Mouse (Mus musculus) ES-E14 (cell line): ENCODE results near the gene Gm17509. TPM values are rescaled to one million over a fixed set of nuclear protein-coding genes. Genes with fewer than 3 reads are reported as not detected.

ENCODE experiments used
- DNase-seq: peaks from one replicate; pipeline ENCODE4 v3.0.0-alpha.2; 2013; ENCODE audit warnings: low read depth, low spot score
- H3K27ac ChIP-seq: 2 replicates; pipeline ENCODE4 v1.5.1; 2012; ENCODE audit warnings: low read depth, mild to moderate bottlenecking, low read length, moderate library complexity, mixed read lengths; ENCODE audit not compliant: poor library complexity, insufficient read depth, severe bottlenecking
- H3K36me3 ChIP-seq: 2 replicates; pipeline ENCODE4 v1.6.1; 2012; ENCODE audit warnings: mild to moderate bottlenecking, low read length, moderate library complexity, mixed read lengths; ENCODE audit not compliant: control insufficient read depth, poor library complexity, insufficient read depth, severe bottlenecking
- H3K4me1 ChIP-seq, 2 experiments: fragments of 150-350 bp in 1 of 2; sonication (generic) in 1 of 2; 2 replicates each; pipeline ENCODE4 v1.6.1; 2012; ENCODE audit warnings: low read length in 2 of 2, mild to moderate bottlenecking in 1 of 2, mixed read lengths in 1 of 2; ENCODE audit not compliant: control insufficient read depth in 2 of 2, insufficient read depth in 2 of 2, poor library complexity in 1 of 2
- H3K4me3 ChIP-seq, 2 experiments: fragments of 150-350 bp in 1 of 2; sonication (generic) in 1 of 2; 2 replicates each; pipeline ENCODE4 v1.5.1; 2012; ENCODE audit warnings: low read length in 2 of 2, low read depth in 1 of 2, mild to moderate bottlenecking in 1 of 2, mixed read lengths in 1 of 2; ENCODE audit not compliant: insufficient read depth in 1 of 2, poor library complexity in 1 of 2, severe bottlenecking in 1 of 2
- H3K9ac ChIP-seq: 2 replicates; pipeline ENCODE4 v1.6.1; 2012; ENCODE audit warnings: low read depth, mild to moderate bottlenecking, low read length, mixed read lengths; ENCODE audit not compliant: poor library complexity, insufficient read depth, severe bottlenecking
- H3K9me3 ChIP-seq: fragments of 150-350 bp; sonication (generic); 2 replicates; pipeline ENCODE4 v1.6.1; 2012; ENCODE audit warnings: low read depth, mild to moderate bottlenecking, low read length; ENCODE audit not compliant: control insufficient read depth, insufficient read depth
- CHD2 ChIP-seq: IDR thresholded peaks from 2 replicates; pipeline ENCODE4 v1.6.1; 2014; ENCODE audit warnings: mild to moderate bottlenecking, low read depth, low read length, inconsistent platforms
- HCFC1 ChIP-seq: IDR thresholded peaks from 2 replicates; pipeline ENCODE4 v1.6.1; 2012; ENCODE audit warnings: low read length, inconsistent platforms, borderline replicate concordance; ENCODE audit not compliant: insufficient read depth
- MAFK ChIP-seq: IDR thresholded peaks from 2 replicates; pipeline ENCODE4 v1.6.1; 2014; ENCODE audit warnings: mild to moderate bottlenecking, low read depth, low read length, inconsistent platforms; ENCODE audit not compliant: insufficient read depth
- ZC3H11A ChIP-seq: IDR thresholded peaks from 2 replicates; pipeline ENCODE4 v1.6.1; 2012; ENCODE audit warnings: low read depth, mild to moderate bottlenecking, inconsistent platforms, low read length, borderline replicate concordance
- ZNF384 ChIP-seq: IDR thresholded peaks from 2 replicates; pipeline ENCODE4 v1.6.1; 2012; ENCODE audit warnings: low read depth, low read length, inconsistent platforms
- in situ Hi-C, 2 experiments: fragments of 600-800 bp; cut with MboI; formaldehyde crosslinking; loops; one replicate each; pipeline ENCODE4 v1.15.1; 2025; ENCODE audit warnings: low sequenced_read_pairs in 2 of 2, inconsistent platforms in 1 of 2; ENCODE audit not compliant: unreplicated experiment in 2 of 2
- total RNA-seq: library from RNA; depleted of rRNA; stranded (reverse); fragments of 300-350 nt; gene quantifications from 2 replicates; pipeline ENCODE4 v1.2.3, GENCODE M21; 2012

Gm17509 gene
- total RNA-seq, 1 experiment, result 1.3 TPM

DNA sequence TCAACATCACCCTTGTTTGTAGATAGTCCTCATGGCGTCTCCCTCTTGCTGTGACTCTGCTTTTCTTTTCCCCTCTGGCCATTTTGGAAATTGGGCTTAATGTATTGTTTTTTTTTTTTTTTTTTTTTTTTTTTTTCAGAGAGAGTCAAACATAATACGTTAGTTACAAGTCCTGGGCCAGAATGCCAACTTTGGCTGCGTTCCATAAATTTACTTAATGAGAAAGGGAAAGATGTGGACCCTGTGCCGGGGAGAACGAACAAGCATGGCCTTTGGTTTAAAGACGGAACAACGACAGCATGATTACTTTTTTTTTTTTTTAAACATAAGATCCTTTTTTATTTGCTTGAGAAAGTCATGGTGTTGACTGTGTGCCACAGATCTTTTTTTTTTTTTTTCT is 13.6 kb upstream of the Gm17509 start:
- no peak for TF ChIP-seq HCFC1
- no peak for TF ChIP-seq ZC3H11A
- TF ChIP-seq MAFK, result no peak
- no peak for TF ChIP-seq CHD2
- Histone ChIP-seq H3K9me3 (no peaks in the 10 kb centered on the region), H3K36me3 (peaks cover 14% of the 10 kb centered on the region; the same call in 1 of the 2 replicates), H3K4me3 (no peak overlapping the region), H3K9ac (no peak overlapping the region), H3K4me1 (peaks cover 2 to 16% of the 10 kb centered on the region in 2 experiments; a peak in 3 of 4 replicates), H3K27ac (no peak overlapping the region)
- in situ Hi-C loops, result no loop called here
- no peak for DNase-seq

DNA sequence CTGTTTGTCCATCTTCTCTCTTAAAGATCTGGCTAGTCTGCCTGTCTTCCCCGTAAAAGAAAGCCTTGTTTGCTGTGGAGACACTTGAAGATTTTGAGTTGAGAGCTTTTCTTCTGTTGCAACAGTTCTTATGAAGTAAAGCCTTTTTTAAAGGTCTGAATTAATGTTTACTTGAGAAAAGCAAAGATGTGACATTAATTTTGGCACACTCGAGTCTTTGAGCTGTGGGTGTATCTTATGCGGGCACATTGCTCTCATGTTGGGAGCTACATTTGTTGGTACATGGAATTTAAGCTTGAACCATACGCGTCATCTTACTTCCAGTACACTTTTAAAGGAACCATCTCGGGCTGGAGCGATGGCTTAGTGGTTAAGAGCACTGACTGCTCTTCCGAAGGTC is 12.9 kb upstream of the Gm17509 start:
- DNase-seq, result no peak
- in situ Hi-C loops, result no loop called here
- H3K4me3 ChIP-seq, result no peak overlapping the region
- TF ChIP-seq HCFC1 (no peak), MAFK (no peak), ZC3H11A (no peak), CHD2 (no peak), ZNF384 (no peak)
- H3K9me3 ChIP-seq, result no peaks in the 10 kb centered on the region
- no peak overlapping the region for H3K9ac ChIP-seq
- peaks cover 15% of the 10 kb centered on the region; the same call in 1 of the 2 replicates for H3K36me3 ChIP-seq
- H3K4me1 ChIP-seq, result peaks cover 2 to 15% of the 10 kb centered on the region in 2 experiments; a peak in 3 of 4 replicates
- no peak overlapping the region for H3K27ac ChIP-seq

DNA sequence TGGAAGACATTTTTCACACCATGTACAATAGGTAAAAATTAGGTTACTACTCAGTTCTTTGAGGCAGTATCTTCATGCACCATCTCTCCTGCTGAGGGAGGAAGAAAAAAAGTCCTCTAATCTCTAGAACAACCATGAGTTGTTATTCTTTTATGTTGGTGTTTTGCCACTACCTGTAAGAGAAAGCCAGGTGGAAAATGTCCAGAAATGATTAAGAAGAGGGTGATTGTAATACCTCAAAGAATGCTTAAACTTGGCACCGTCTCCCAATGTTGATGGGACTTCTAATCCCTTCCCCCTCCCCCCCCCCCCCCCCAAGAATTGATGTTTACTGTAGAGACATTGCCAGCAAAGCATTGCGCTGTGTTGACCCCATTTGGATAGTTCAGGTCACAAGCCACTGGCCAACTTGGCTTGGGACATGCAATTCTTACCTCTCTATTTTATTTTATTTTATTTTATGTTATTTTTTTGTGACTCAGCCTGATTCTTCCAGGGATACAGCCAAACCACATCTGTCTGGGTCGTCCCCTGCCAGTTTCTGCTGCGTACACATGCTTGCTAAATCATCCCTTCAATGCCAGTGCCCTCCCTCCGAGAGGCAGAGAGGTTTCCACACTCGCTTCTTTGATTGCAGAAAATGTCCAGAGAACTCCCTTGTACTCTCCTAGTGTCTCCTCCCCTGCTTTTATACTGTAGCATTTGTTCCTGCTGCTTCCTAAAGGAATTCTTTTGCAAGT is 9.7 kb upstream of the Gm17509 start:
- Histone ChIP-seq H3K27ac (no peak overlapping the region), H3K4me1 (peaks cover 2 to 5% of the 10 kb centered on the region in 2 experiments; a peak in 2 of 4 replicates), H3K36me3 (peaks cover 8% of the 10 kb centered on the region; the same call in 1 of the 2 replicates), H3K9me3 (no peaks in the 10 kb centered on the region), H3K9ac (no peak overlapping the region), H3K4me3 (no peak overlapping the region)
- DNase-seq, result no peak
- TF ChIP-seq HCFC1, result no peak
- no peak for TF ChIP-seq CHD2
- no peak for TF ChIP-seq ZNF384
- TF ChIP-seq ZC3H11A, result no peak
- no peak for TF ChIP-seq MAFK
- in situ Hi-C loops, result no loop called here

DNA sequence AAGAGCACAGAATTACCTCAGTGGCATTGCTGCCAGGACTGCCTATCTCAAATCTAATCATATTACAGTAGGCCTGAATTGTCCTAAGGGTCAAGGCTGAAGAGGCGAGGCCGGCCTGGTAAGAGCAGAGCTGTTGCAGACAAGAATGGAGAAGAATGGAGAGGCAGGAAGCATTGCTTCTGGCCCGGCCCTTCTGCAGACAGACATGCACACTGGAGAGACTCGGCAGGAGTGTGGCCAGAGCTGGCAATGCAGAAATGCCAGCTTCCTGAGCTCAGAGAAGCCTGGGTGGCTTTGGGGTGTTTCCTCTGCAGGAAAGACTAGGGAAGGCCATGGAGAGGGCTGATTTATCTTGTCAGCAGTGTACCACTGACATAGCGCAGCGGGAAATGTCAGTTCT is 4.7 kb upstream of the Gm17509 start:
- in situ Hi-C loops, result no loop called here
- H3K9me3 ChIP-seq, result no peaks in the 10 kb centered on the region
- DNase-seq, result no peak
- TF ChIP-seq ZC3H11A (no peak), ZNF384 (no peak), MAFK (no peak), HCFC1 (no peak), CHD2 (no peak)
- no peak overlapping the region for H3K9ac ChIP-seq
- peaks cover 12% of the 10 kb centered on the region; the same call in 1 of the 2 replicates for H3K36me3 ChIP-seq
- H3K4me3 ChIP-seq, result no peak overlapping the region
- H3K27ac ChIP-seq, result no peak overlapping the region
- H3K4me1 ChIP-seq, result peaks cover 3 to 6% of the 10 kb centered on the region in 2 experiments; a peak in 3 of 4 replicates
